Comparison of ENCODE assay signal across 8 mouse cellular contexts in genomic region chr7:137436901-137437300, GRCm38 (mm10). TPM values are rescaled to one million over a fixed set of nuclear protein-coding genes. Genes with fewer than 3 reads are reported as not detected.
A peak's percentile ranks its signal among the peaks of the same experiment; 100 is the strongest.
DNase-seq lines count a peak whose midpoint lies in the region; ATAC-seq and TF ChIP-seq lines count a peak whose summit lies in the region.

No protein-coding gene starts in this region.

- H3K4me1 ChIP-seq in kidney, embryonic 14.5 days (ENCODE audit: control insufficient read depth, insufficient read depth, low read length): peaks cover 7% of the 10 kb centered on the region; the same call in 1 of the 2 replicates
- no peaks in the 10 kb centered on the region for H3K4me1 ChIP-seq in cortical plate, adult 2 months (ENCODE audit: control insufficient read depth, insufficient read depth, low read length)
- peaks cover 34% of the 10 kb centered on the region for H3K4me1 ChIP-seq in hindbrain, embryonic 10.5 days (replicated peaks)
- H3K4me1 ChIP-seq in midbrain, embryonic 11.5 days (ENCODE audit: control insufficient read depth, insufficient read depth, low read length): peaks cover 8% of the 10 kb centered on the region

- WGBS in kidney, embryonic 14.5 days: 63% methylated on average over 6 of the region's 6 CpGs
- 77% methylated on average over 6 of the region's 6 CpGs for WGBS in hindbrain, embryonic 10.5 days
- WGBS in midbrain, embryonic 11.5 days: 77% methylated on average over 6 of the region's 6 CpGs

- no peak for TF ChIP-seq CTCF in cortical plate, adult 2 months (IDR thresholded peaks at IDR 0.05; ENCODE audit: extremely low read depth, insufficient read depth, low read length)

- peak overlapping the region; percentile 79 for H3K4me2 ChIP-seq in kidney, embryonic 14.5 days (replicated peaks; ENCODE audit: low read depth, low read length)
- H3K4me2 ChIP-seq in midbrain, embryonic 11.5 days: no peak overlapping the region; the same call in 1 of the 2 replicates

- no peak for TF ChIP-seq POLR2A in cortical plate, adult 2 months (IDR thresholded peaks at IDR 0.05; ENCODE audit: extremely low read depth, insufficient read depth, low read length)

- peak; percentile 4; the same call in 1 of the 2 replicates for ATAC-seq in kidney, embryonic 14.5 days (ENCODE audit: low FRiP score, low TSS enrichment)
- ATAC-seq in midbrain, embryonic 11.5 days (ENCODE audit: low FRiP score): peak; percentile 14

- H3K9me3 ChIP-seq in kidney, embryonic 14.5 days (ENCODE audit: control insufficient read depth, low read length): no peaks in the 10 kb centered on the region
- H3K9me3 ChIP-seq in hindbrain, embryonic 10.5 days: no peaks in the 10 kb centered on the region
- no peaks in the 10 kb centered on the region for H3K9me3 ChIP-seq in midbrain, embryonic 11.5 days (ENCODE audit: control insufficient read depth, low read length)

- H3K9ac ChIP-seq in kidney, embryonic 14.5 days (ENCODE audit: low read depth, low read length): no peak overlapping the region
- peak overlapping the region; percentile 25; the same call in 1 of the 2 replicates for H3K9ac ChIP-seq in midbrain, embryonic 11.5 days (ENCODE audit: low read length)

- no peaks in the 10 kb centered on the region for H3K36me3 ChIP-seq in kidney, embryonic 14.5 days (ENCODE audit: control insufficient read depth, insufficient read depth, low read length)
- H3K36me3 ChIP-seq in hindbrain, embryonic 10.5 days: 0 out of 2 replicates have a peak, but pooled peaks cover 5% of the 10 kb centered on the region
- H3K36me3 ChIP-seq in midbrain, embryonic 11.5 days (ENCODE audit: control insufficient read depth, insufficient read depth, low read length): no peaks in the 10 kb centered on the region

- H3K4me3 ChIP-seq in kidney, embryonic 14.5 days (ENCODE audit: low read length): peak overlapping the region; percentile 96; the same call in 1 of the 2 replicates
- H3K4me3 ChIP-seq in cortical plate, adult 2 months (ENCODE audit: insufficient read depth, low read length): peak overlapping the region; percentile 74
- H3K4me3 ChIP-seq in hindbrain, embryonic 10.5 days: peak overlapping the region; percentile 88
- H3K4me3 ChIP-seq in midbrain, embryonic 11.5 days (ENCODE audit: low read depth, low read length): peak overlapping the region; percentile 93; the same call in 1 of the 2 replicates

- no peaks in the 10 kb centered on the region for H3K27me3 ChIP-seq in kidney, embryonic 14.5 days (ENCODE audit: control insufficient read depth, insufficient read depth, low read length)
- no peaks in the 10 kb centered on the region for H3K27me3 ChIP-seq in hindbrain, embryonic 10.5 days (ENCODE audit: insufficient read depth, poor library complexity, severe bottlenecking)
- H3K27me3 ChIP-seq in midbrain, embryonic 11.5 days (ENCODE audit: control insufficient read depth, insufficient read depth, low read length): no peaks in the 10 kb centered on the region

- no peak for DNase-seq in kidney, postnatal 14 days
- no peak for DNase-seq in hindbrain, embryonic 10.5 days (ENCODE audit: low spot score)
- DNase-seq in midbrain, embryonic 11.5 days (ENCODE audit: low spot score, missing footprints): peak; percentile 86
- no peak for DNase-seq in ovary, adult 18-20 months (ENCODE audit: low spot score)
- DNase-seq in right cerebral cortex, postnatal 25 days: no peak
- DNase-seq in gastrocnemius, adult 18-20 months (ENCODE audit: low spot score): no peak

- no peak overlapping the region for H3K27ac ChIP-seq in kidney, embryonic 14.5 days (ENCODE audit: low read depth, low read length)
- H3K27ac ChIP-seq in cortical plate, adult 2 months (ENCODE audit: insufficient read depth, low read length): no peak overlapping the region
- peak overlapping the region; percentile 95 for H3K27ac ChIP-seq in hindbrain, embryonic 10.5 days
- no peak overlapping the region for H3K27ac ChIP-seq in midbrain, embryonic 11.5 days (ENCODE audit: low read depth, low read length)

RNA-seq across cellular contexts. Expression of gene Glrx3, which starts 0.5 kb away (rescaled TPM):
- polyA plus RNA-seq in kidney, embryonic 14.5 days (2014; fragmentation: Nextera tagmentation; extraction: Ambion mirVana): 289 and 319 TPM in 2 replicates
- 101 and 102 TPM in 2 replicates for polyA plus RNA-seq in cortical plate, adult 2 months (2012; rRNA removed)
- polyA plus RNA-seq in hindbrain, embryonic 10.5 days (2016; fragmentation: Nextera tagmentation; extraction: Ambion mirVana): 301 and 319 TPM in 2 replicates
- polyA plus RNA-seq in midbrain, embryonic 11.5 days (2014; fragmentation: Nextera tagmentation; extraction: Ambion mirVana): 333 and 344 TPM in 2 replicates
- total RNA-seq in gastrocnemius, adult 18-20 months (2021): 100 to 1,000 TPM; 121 to 128 TPM

RNA-seq across cellular contexts. Expression of gene 9430038I01Rik, which starts 26.3 kb away (rescaled TPM):
- polyA plus RNA-seq in kidney, embryonic 14.5 days (2014; fragmentation: Nextera tagmentation; extraction: Ambion mirVana): 29.4 and 38.1 TPM in 2 replicates
- 4.1 and 4.8 TPM in 2 replicates for polyA plus RNA-seq in cortical plate, adult 2 months (2012; rRNA removed)
- polyA plus RNA-seq in hindbrain, embryonic 10.5 days (2016; fragmentation: Nextera tagmentation; extraction: Ambion mirVana): 18.3 and 20.4 TPM in 2 replicates
- polyA plus RNA-seq in midbrain, embryonic 11.5 days (2014; fragmentation: Nextera tagmentation; extraction: Ambion mirVana): 14.9 and 15.3 TPM in 2 replicates
- total RNA-seq in gastrocnemius, adult 18-20 months (2021): 1 to 10 TPM; 3.7 to 4.1 TPM
